Mouse (Mus musculus): ENCODE data around the gene Ifnk. TPM values are rescaled to one million over a fixed set of nuclear protein-coding genes. Genes with fewer than 3 reads are reported as not detected.

Gene Ifnk
- polyA plus RNA-seq, 1 experiment from 2014 or later = not detected

- 39% methylated on average over 18 of the region's 20 CpGs for WGBS (ENCODE audit: missing documents)
- H3K27ac ChIP-seq = no peak overlapping the region
- H3K4me3 ChIP-seq (ENCODE audit: inconsistent target) = peak overlapping the region; percentile 76
- no peaks in the 10 kb centered on the region for H3K36me3 ChIP-seq (ENCODE audit: inconsistent target)
- H3K79me2 ChIP-seq (ENCODE audit: inconsistent target) = no peaks in the 10 kb centered on the region
These were observed 3.5 kb downstream of the Ifnk start for GRCm38 (mm10) chr4:35155132-35155922.

- WGBS (ENCODE audit: missing documents) = 2% methylated on average over 26 of the region's 26 CpGs
- no peaks in the 10 kb centered on the region for H3K36me3 ChIP-seq (ENCODE audit: inconsistent target)
- peak overlapping the region; percentile 76 for H3K4me3 ChIP-seq (ENCODE audit: inconsistent target)
- no peaks in the 10 kb centered on the region for H3K79me2 ChIP-seq (ENCODE audit: inconsistent target)
- no peak overlapping the region for H3K27ac ChIP-seq
These were observed 4.3 kb downstream of the Ifnk start for GRCm38 (mm10) chr4:35156149-35156611.

- peak within 1 kb of the TSS; percentile 76 for H3K4me3 ChIP-seq (ENCODE audit: inconsistent target)
- H3K79me2 ChIP-seq (ENCODE audit: inconsistent target) = no peaks in the 10 kb centered on the region
- H3K36me3 ChIP-seq (ENCODE audit: inconsistent target) = no peaks in the 10 kb centered on the region
- WGBS (ENCODE audit: missing documents) = 1% methylated on average over 50 of the region's 50 CpGs
- 0 out of 2 replicates have a peak within 1 kb of the TSS, but pooled peaks have one; percentile 7 for H3K27ac ChIP-seq
These were observed 5.1 kb downstream of the Ifnk start, which contains the start of gene Mob3b for GRCm38 (mm10) chr4:35156751-35157611. Gene Mob3b, minus strand, starts transcription at chr4:35157484.

- no peaks in the 10 kb centered on the region for H3K36me3 ChIP-seq (ENCODE audit: inconsistent target)
- no peak overlapping the region for H3K4me3 ChIP-seq (ENCODE audit: inconsistent target)
- no peaks in the 10 kb centered on the region for H3K79me2 ChIP-seq (ENCODE audit: inconsistent target)
- 49% methylated on average over 11 of the region's 11 CpGs for WGBS (ENCODE audit: missing documents)
- no peak overlapping the region for H3K27ac ChIP-seq
These were observed 6.0 kb downstream of the Ifnk start for GRCm38 (mm10) chr4:35157815-35158214.

- H3K4me3 ChIP-seq (ENCODE audit: inconsistent target) = no peak overlapping the region
- H3K27ac ChIP-seq = peak overlapping the region; percentile 34
- no peaks in the 10 kb centered on the region for H3K36me3 ChIP-seq (ENCODE audit: inconsistent target)
- no peaks in the 10 kb centered on the region for H3K79me2 ChIP-seq (ENCODE audit: inconsistent target)
- 19% methylated on average over 2 of the region's 2 CpGs for WGBS (ENCODE audit: missing documents)
These were observed 13.4 kb downstream of the Ifnk start for GRCm38 (mm10) chr4:35165275-35165674.

GRCm38 (mm10) chr4:35165947-35166346, 14.1 kb downstream of the Ifnk start:
- no peak overlapping the region for H3K4me3 ChIP-seq (ENCODE audit: inconsistent target)
- H3K27ac ChIP-seq = peak overlapping the region; percentile 34
- no peaks in the 10 kb centered on the region for H3K79me2 ChIP-seq (ENCODE audit: inconsistent target)
- no peaks in the 10 kb centered on the region for H3K36me3 ChIP-seq (ENCODE audit: inconsistent target)
- WGBS (ENCODE audit: missing documents) = 10% methylated on average over 3 of the region's 3 CpGs

GRCm38 (mm10) chr4:35167855-35168254, 16.0 kb downstream of the Ifnk start:
- H3K27ac ChIP-seq = no peak overlapping the region
- 65% methylated on average over 5 of the region's 5 CpGs for WGBS (ENCODE audit: missing documents)
- H3K79me2 ChIP-seq (ENCODE audit: inconsistent target) = no peaks in the 10 kb centered on the region
- no peak overlapping the region for H3K4me3 ChIP-seq (ENCODE audit: inconsistent target)
- H3K36me3 ChIP-seq (ENCODE audit: inconsistent target) = no peaks in the 10 kb centered on the region

- Histone ChIP-seq H3K36me3 (ENCODE audit: inconsistent target) (no peaks in the 10 kb centered on the region), H3K4me3 (ENCODE audit: inconsistent target) (no peak overlapping the region), H3K79me2 (ENCODE audit: inconsistent target) (no peaks in the 10 kb centered on the region), H3K27ac (no peak overlapping the region)
- WGBS (ENCODE audit: missing documents) = 88% methylated on average over 13 of the region's 13 CpGs
These were observed 17.8 kb downstream of the Ifnk start for GRCm38 (mm10) chr4:35169571-35170125.

GRCm38 (mm10) chr4:35172471-35172870, 20.6 kb downstream of the Ifnk start:
- WGBS (ENCODE audit: missing documents) = 100% methylated on average over 2 of the region's 2 CpGs
- no peak overlapping the region for H3K4me3 ChIP-seq (ENCODE audit: inconsistent target)
- no peaks in the 10 kb centered on the region for H3K79me2 ChIP-seq (ENCODE audit: inconsistent target)
- no peaks in the 10 kb centered on the region for H3K36me3 ChIP-seq (ENCODE audit: inconsistent target)
- no peak overlapping the region for H3K27ac ChIP-seq

- H3K4me3 ChIP-seq (ENCODE audit: inconsistent target) = no peak overlapping the region
- WGBS (ENCODE audit: missing documents) = 92% methylated on average over 1 of the region's 1 CpGs
- no peaks in the 10 kb centered on the region for H3K79me2 ChIP-seq (ENCODE audit: inconsistent target)
- H3K36me3 ChIP-seq (ENCODE audit: inconsistent target) = no peaks in the 10 kb centered on the region
- H3K27ac ChIP-seq = no peak overlapping the region
These were observed 21.7 kb downstream of the Ifnk start for GRCm38 (mm10) chr4:35173551-35173950.

GRCm38 (mm10) chr4:35175566-35175965, 23.7 kb downstream of the Ifnk start:
- WGBS (ENCODE audit: missing documents) = 100% methylated on average over 2 of the region's 2 CpGs
- Histone ChIP-seq H3K4me3 (ENCODE audit: inconsistent target) (no peak overlapping the region), H3K36me3 (ENCODE audit: inconsistent target) (no peaks in the 10 kb centered on the region), H3K79me2 (ENCODE audit: inconsistent target) (no peaks in the 10 kb centered on the region), H3K27ac (no peak overlapping the region)

- WGBS (ENCODE audit: missing documents) = 90% methylated on average over 12 of the region's 12 CpGs
- H3K27ac ChIP-seq = no peak overlapping the region
- H3K4me3 ChIP-seq (ENCODE audit: inconsistent target) = no peak overlapping the region
- no peaks in the 10 kb centered on the region for H3K36me3 ChIP-seq (ENCODE audit: inconsistent target)
- H3K79me2 ChIP-seq (ENCODE audit: inconsistent target) = no peaks in the 10 kb centered on the region
These were observed 26.2 kb downstream of the Ifnk start for GRCm38 (mm10) chr4:35177926-35178645.

- Histone ChIP-seq H3K4me3 (ENCODE audit: inconsistent target) (no peak overlapping the region), H3K36me3 (ENCODE audit: inconsistent target) (peaks cover 32% of the 10 kb centered on the region), H3K79me2 (ENCODE audit: inconsistent target) (no peaks in the 10 kb centered on the region), H3K27ac (no peak overlapping the region)
- 85% methylated on average over 8 of the region's 8 CpGs for WGBS (ENCODE audit: missing documents)
These were observed 35.9 kb downstream of the Ifnk start for GRCm38 (mm10) chr4:35187617-35188326.

GRCm38 (mm10) chr4:35189794-35190193, 37.9 kb downstream of the Ifnk start:
- 90% methylated on average over 5 of the region's 5 CpGs for WGBS (ENCODE audit: missing documents)

More at GRCm38 (mm10) chr4:35189794-35190193, 37.9 kb downstream of the Ifnk start:
- no peaks in the 10 kb centered on the region for H3K79me2 ChIP-seq (ENCODE audit: inconsistent target)
- H3K27ac ChIP-seq = no peak overlapping the region
- no peak overlapping the region for H3K4me3 ChIP-seq (ENCODE audit: inconsistent target)
- H3K36me3 ChIP-seq (ENCODE audit: inconsistent target) = peaks cover 52% of the 10 kb centered on the region

All from macrophage (primary cell).